Mouse (Mus musculus): ENCODE measurements around the gene D630045J12Rik.

Gene D630045J12Rik

DNA sequence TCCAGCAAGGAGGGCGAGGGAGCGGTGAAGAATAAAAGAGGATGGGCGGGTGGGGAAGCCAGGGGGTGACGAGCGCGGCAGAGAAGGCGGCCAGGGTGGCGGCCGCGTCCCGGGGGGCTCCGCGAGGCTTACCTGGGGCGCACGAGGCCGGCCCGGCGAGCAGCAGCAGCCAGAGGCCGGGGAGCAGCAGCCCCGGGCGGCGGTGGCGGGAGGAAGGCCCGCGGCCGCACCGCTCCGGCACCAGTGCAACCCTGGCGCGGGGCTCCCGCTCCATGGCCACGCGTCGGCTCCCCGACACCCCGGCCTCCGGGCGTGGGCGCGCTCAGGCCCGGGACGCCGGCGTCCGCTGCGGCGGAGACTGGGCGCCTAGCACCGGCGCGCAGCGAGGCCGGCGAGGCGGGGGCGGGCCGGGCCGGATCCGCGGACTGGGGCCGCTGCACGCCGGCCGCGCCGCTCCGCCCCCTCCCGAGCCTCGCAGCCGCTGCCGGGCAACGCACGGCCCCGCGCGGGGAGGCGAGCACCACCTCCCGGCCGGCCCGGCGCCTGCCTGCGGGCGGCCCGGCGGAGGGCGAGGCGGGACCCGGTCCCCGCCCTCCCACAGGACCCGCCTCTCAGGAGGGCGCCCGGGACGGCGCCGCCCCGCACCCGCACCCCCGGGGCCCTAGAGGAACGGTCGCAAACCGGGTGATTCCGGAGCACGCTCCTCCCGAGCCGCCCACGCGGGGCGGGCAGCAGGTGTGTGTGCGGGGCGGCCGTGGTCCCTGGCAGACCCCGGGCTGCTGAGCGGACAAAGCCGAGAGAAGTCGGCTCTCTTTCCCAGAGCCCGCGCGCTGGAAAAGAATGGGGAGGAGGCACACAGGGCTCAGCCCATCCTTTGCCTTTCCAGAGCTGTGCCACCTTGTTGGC, at the start of gene D630045J12Rik:
D630045J12Rik (minus strand) TSS at position 274 of the 906 bp plus-strand sequence.
- DNase-seq, result peak; percentile 35 to 62

DNA sequence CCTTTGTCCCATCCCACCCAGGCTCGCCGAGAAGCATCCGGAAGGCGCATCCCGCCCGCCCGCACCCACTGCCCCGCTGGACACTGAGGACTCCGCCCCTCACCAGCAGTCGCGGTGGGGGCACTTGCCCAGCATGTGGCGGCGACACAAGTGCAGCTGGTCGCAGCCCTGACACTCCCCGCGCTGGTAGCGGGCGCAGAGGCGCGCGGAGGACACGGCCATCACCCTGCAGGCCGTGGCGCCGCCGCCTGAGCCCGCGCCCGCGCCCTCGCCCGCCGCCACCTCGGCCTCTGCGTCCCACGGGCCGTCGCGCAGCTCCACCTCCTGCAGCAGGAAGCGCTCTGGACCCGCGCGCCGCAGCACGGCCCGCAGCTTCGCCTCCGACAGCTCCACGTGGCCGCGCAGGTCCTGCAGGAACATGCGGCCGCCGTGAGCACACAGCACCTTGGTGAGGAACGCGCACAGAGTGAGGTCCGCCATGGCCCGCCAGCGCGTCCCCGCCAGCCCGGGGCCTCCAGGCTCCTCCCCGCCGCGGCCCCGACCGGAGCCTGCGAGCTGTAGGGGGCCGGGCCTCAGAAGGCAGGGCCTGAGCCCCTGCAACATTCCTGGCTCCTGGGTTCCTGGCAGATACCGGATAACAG, 45.1 kb upstream of the D630045J12Rik start, which contains the start of gene Zc3hav1l:
Zc3hav1l (minus strand) TSS at position 499 of the 641 bp plus-strand sequence.
- DNase-seq, result peak; percentile 14 to 35

DNA sequence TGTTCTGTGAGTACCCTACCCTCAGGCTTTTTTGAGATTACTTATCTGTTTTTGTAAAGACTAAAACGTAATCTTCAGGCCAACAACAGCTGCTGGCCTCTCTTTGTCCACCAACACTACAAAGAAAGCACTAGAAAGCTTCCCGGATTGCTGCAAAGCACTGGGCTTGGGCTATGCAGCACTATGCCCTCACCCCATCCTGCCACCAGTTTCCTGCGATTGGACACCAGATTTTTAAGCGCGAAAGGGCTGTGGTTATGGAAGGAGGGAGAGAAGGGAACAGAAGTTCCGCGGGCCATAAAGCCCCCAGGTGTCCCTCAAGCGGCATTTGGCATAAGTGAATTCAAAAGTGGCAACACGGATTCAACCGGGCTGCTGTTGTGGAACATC, 44.4 kb upstream of the D630045J12Rik start:
- no peak for DNase-seq

DNA sequence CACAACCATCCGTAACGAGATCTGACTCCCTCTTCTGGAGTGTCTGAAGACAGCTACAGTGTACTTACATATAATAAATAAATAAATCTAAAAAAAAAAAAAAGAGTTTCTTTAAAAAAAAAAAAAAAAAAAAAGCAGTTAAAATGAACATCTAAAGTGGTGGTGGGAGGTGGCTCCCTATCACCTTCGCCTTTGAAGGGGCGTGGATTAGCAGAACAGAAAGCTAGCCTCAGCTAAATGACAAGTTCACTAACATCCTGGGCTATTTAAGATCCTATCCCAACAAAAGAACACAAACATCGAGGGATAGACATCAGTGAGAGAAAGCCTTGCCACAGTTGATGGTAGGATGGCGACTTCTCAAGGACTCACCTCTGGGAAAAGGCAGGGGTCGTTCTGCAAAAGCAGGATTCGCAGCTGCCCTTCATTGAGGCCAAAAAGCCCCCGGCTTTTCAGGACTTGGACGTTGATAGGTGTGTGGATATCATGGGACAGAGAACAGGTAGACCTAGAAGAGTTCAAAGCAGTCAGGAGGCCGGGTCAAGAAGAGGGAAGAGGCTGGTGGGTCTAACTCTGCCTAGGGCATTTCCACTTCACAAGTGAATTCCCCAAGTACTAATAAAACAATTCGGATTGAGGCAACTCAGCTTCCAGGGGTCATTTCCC, 43.9 kb upstream of the D630045J12Rik start:
- no peak for DNase-seq

DNA sequence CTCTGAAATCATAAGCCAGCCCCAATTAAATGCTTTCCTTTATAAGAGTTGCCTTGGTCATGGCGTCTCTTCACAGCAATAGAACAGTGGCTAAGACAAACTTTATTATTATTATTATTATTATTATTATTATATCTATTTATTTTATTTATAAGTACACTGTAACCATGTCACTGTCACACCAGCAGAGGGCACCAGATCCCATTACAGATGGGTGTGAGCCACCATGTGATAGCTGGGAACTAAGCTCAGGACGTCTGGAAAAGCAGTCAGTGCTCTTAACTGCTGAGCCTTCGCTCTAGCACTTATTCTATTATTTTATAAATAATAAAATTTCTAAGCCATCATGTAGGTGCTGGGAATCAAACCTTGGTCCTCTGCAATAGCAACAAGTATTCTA, 39.9 kb upstream of the D630045J12Rik start:
- DNase-seq, result no peak

DNA sequence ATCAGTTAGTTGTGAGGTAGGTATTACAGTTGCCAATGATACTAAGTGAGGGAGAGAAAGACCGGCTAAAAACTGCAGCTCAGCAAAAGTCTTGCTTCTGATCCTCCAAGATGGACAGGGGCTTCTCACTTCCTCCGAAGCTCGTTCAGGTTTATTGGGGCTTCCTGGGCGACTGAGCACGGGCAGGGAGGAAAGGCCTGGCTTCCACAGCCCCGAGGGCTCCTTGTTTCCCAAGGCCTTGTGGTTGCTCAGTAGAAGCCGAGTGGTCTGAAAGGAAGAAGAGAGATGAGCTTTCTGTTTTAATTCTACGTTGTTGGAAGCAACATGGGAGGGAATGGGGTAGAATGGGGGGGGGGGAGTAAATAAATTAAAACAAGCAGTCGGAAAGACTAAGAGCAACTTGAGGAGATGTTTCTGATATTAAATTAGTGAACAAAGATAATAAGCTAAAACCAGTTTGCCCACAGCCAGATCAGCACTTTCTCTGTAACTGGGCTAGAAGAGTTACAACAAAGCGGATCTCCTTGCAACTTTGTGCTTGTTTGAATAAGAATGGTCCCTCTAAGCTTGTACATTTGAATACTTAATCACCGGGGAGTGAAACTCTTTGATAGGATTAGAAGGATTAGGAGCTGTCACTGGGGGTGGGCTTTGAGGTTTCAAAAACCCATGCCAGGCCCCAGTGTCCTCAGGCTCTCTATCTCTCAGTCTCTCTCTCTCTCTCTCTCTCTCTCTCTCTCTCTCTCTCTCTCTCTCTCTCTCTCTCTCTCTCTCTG, 39.2 kb upstream of the D630045J12Rik start:
- no peak for DNase-seq

DNA sequence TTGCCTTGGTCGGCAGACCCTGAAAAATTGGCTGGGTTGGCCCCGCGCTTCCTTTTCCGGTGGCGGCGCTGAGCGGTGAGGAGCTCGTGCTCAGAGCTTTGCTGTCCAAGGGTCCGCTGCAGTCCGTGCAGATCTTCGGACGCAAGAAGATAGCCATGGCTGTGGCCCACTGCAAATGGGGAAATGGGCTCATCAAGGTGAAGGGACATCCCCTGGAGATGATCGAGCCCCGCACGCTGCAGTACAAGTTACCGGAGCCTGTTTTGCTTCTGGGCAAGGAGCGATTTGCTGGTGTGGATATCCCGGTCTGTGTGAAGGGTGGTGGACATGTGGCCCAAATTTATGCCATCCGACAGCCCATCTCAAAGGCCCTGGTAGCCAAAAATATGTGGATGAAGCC, 30.6 kb upstream of the D630045J12Rik start:
- no peak for DNase-seq

DNA sequence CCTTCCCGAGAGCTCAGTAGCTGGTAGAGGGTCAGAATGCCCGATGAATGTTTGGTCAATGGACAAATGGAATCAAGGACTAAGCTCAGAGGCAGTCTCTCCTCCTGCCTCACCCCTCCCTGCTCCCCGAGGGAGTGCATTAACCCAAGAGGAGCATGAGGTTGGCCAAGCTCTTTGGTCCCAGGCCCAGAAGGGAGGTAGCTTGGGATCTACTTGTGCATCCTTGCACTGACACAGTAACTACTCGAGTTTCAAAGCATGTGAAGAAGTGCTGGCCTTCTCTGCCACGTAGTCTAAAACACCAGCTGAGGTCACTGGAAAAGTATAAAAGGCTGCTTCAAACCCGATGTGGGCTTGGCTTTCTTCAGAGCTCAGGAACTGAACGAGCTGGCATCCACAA, 10.7 kb upstream of the D630045J12Rik start:
- no peak for DNase-seq

DNA sequence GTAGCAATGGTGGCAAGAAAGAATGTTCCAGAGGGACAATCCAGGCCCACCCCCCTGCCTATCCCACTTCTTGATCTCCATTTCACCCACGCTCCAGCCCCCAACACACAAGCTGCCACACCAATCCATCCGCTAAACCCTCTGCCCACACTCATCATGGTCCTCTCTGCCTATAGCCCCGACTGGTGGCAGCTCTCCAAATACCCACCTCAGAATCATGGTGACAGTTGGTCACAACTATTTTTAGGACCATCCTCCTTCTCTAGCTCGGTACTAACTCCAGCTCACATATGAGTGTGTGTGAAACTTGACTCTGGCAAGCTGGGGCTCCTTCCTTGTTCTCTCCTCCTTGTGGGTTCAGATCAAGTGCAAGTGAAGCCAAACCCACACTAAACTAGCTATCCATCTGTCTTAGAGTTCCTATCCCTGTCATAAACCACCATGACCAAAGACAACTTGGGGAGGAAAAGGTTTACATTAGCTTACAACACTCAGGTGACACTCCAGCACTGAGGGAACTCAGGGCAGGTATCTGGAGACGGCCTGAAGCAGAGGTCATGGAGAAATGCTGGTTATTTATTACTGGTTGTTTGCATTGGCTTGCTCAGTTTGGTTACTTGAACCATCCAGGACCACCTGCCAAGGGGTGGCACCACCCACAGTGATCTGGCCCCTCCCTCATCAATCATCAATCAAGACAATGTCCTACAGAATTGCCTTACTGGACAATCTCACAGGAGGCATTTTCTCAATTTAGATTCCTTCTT, 9.8 kb upstream of the D630045J12Rik start:
- DNase-seq, result no peak

DNA sequence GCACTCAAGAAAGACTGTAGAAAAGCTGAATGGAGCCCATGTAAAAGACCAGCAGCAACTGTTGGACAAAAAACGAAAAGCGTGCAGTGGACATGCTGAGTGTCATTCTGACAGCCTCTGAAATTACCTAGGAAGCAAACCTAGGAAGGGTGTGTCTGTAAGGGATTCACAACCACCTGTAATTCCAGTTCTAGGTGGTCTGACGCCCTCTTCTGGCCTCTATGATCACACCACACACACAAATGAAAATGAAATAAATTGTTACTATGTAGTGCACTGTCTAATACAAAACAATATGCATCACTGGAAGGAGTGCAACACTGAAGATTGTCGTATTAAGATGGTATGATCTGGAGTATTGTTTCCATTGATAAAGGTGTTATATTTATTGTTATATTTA, 8.1 kb upstream of the D630045J12Rik start:
- no peak for DNase-seq

DNA sequence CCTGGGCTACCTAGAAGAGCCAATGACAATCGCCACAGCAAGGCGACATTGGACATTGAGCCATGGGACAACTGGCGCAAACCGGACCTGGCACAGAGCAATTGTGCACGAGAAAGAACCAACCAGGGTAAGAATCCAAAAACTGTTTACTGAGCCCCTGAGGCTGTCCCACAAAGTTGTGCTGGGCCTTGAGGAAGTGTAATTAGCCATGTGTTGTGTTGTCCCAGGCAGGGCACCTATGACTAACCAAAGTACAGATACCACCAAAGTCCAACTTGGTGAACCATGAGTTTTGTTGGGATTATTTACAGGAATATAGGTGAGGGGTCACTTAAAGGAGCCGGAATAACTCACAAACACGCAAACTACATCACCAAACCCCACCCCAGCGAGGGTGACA, 3.7 kb upstream of the D630045J12Rik start:
- DNase-seq, result no peak

DNA sequence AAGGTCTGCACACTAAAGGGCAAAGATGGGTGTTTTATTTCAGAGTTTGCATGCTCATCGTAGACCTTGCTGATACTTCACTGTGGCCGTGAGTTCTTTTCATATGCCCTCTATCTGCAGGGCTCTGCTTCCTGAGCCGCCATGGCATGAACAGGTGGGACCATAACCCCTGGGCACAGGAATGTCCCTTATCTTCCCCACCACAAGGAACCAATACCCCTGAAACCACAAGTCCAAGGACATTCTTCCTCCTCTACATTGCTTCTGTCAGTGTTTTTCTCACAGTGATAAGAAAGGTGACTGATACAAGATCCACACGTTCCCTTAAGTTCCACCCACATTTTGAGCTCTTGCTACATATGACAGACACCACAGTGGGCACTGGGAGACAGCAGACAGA, 3.0 kb upstream of the D630045J12Rik start:
- DNase-seq, result no peak

DNA sequence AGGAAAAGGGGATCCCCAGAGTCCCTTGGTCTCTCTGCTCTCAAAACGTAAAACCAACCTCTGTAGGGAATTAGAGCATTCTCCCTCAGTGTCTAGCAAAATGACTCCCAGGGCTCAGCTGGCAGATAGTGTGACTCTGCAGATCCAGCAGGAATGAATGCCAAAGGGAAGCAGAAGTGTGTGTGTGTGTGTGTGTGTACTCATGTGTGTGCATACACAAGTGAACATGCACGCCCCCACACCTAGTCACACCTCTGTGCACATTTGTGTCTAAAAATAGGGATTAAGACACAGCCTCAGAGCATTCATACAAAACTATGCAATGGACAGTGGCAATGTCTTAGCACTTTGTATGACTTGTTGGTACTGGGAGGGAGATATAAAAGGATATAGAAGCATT, 2.0 kb upstream of the D630045J12Rik start:
- no peak for DNase-seq

DNA sequence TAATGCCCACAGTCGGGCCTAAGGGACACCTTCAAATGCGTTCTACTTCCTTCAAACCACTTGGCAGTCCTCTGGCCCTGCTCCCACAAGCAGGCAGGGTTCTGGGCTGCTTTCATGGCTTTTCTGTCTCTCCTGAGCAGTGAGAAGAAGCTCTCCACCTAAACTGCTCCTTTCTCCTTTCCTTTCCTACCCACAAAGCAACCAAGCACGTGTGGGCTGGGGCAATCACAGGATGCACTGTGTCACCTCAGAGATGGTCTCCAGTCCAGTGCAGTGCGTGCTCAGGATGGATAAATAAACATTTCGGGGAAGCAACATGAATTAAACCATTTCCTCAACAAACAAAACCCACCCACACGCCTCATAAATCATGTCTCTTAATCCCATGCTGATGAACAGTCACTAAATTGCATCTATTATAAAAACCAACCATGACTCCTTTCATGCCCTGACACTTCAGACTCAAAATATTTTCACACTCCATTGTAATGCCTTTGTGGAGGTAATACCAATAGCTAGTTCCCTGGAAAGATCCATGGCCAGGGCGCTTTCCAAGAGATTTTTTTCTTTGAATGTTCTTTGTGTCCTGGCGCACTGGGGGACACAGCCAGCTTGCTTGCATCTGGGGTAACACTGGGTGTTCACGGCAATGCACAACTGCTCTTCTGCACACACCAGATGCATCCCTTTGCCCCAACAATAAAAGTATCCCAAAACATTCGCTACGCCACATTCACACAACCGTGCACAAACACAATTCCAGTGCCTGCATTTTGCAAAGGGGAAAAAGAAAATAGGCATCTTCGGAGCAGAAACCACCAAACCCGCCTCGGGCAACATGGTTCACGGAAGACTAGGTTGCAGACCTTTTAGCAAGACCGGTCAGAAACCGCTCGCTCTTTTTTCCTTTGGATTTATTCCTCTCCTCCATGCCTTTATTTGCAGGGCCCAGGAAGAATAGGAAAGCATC, 758 bp downstream of the D630045J12Rik start:
- DNase-seq, result no peak

DNA sequence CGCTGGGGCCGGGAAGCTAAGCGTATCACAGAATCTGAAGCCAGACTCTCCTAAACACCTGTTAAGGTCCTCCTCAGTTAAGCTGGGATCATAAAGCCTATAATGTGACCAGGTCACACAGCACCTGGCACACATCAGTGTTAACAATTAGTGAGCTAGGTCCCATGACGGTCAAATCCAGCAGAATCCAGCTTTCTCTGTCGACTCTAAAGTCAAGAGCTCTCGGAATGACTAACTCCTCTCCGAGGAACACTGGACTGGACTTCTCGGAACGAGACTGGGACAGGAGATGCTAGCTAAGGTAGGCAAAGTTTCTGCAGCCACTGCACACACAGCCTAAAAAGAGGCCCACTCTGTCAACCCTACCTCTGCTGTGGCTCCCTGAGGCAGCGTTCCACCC, 1.7 kb downstream of the D630045J12Rik start:
- no peak for DNase-seq

DNA sequence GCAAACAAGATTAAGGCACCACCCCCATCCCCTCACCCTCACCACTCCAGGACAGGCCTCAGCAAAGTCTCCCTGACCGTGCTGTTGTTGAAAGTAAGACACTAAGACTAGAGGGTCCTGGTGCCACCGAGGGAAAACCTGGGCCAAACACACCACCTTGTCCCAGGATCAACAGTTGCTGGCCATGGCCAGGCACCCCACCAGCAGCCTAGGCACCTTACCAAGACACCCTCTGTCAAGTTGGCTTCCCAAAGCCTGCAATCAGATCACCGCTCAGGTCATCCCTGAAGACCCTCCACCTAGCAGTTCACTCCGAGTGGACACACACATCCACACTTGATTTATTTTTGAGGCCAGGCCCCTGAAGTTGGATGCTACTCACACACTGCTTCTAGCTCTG, 2.3 kb downstream of the D630045J12Rik start:
- no peak for DNase-seq

DNA sequence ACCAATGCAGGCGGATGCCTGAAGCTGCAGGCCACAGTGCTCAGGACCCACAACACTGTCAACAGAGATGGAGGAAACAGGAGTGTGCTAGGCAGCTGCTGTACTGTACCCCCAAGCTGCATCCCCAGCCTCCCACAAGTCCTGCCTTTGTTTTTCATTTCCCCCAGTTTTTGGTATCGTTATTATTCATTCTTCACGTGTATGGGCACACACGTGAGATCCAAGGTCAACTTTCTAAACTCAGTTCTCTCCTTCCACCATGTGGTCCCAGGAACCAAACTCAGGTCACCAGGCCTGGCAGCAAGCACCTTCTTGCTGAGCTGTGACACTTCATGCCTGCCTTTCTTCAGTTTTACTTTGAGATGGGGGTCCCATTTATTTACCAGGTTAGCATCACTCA, 6.4 kb downstream of the D630045J12Rik start:
- no peak for DNase-seq

DNA sequence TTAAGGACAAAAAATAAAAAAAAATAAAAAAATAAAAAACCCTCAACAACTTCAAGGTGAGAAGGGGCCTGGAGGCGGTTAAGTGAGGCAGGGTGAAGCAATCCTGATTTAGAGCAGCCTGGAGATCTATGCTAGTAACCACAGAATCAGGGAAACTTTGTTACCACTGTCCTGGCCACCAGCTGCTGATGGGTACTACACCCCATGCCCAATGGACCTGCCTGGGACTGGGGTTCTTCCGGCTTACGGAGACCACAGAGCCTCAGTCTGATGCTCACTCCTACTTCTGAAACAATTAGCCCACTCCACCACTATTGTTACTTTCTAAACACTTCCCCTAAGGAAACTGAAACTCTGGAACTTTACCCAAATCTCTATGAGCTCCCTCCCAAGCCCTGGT, 9.0 kb downstream of the D630045J12Rik start:
- DNase-seq, result no peak

DNA sequence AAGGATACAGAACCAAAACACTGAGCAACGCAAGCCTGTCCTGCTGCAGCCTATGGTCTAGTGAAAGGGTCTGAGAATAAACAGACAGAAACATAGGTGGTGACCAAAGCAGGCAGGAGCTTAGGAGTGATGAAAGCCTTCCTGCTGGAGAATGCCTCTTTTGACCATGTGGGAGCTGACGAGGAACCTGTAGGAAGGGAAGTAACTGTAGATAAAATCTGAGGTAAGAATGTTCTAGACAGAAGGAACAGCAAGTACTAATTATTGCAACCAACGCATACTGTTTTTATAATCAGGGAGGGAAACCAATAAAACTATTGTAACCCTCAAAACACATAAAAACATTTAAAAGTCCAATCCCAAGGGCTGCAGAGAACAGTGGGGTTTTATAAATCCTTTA, 9.6 kb downstream of the D630045J12Rik start:
- no peak for DNase-seq

DNA sequence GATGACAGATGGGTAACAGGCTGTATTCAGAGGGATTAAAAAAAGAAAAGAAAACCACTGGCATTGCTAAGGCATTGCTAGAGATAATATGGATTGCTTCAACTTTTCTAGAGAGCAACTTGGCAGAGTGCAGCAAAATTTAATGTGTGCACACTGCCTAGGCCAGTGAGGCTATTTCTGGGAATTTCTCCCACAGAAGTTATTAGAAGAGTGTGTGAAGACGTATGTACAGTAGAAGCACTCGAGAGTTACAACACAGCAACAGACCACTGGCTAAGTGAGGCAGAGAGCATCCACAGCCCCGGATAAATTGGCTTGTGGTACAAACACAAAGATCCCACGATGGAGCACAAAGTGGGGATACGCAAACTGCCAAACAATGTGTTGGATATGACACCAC, 11.0 kb downstream of the D630045J12Rik start:
- DNase-seq, result no peak

DNA sequence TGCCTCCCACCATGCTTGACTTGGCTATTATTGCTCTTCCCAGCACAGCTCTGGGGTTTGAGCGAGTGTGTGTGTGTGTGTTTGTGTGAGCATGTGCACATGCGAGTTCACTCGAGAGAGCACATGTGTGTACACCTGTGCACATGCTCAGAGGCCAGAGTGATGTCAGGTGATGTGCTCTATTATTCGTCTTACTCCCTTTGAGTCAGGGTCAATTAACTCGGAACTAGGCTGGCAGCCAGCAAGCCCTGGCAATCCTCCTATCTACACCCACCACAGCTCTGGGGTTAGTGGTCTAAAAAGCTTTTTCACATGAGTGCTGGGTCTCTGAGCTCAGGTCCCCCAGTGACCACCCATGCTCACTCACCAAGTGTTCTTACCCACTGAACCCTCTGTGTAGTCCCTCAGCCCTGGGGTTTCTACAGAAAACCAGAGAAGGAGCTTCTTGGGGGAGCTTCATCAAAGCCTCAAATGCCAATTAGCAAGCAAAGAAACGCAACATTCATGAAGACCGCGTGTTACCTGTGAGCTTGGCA, 11.4 kb downstream of the D630045J12Rik start:
- no peak for DNase-seq
